Mouse (Mus musculus) heart, adult 2 months (tissue): ENCODE measurements around the gene Lgr5.

Experiments used
- CTCF ChIP-seq: fragments of 200-600 bp; IDR thresholded peaks from 2 replicates; pipeline ENCODE4 v1.8.1; 2022; ENCODE audit warnings: antibody characterized with exemption, mild to moderate bottlenecking, moderate library complexity
- EP300 ChIP-seq: fragments of 200-500 bp; IDR thresholded peaks from 2 replicates; pipeline ENCODE4 v1.6.1; 2011; ENCODE audit warnings: low read depth, low read length, control low read depth; ENCODE audit not compliant: insufficient read depth
- POLR2A ChIP-seq: fragments of 200-500 bp; IDR thresholded peaks from 2 replicates; pipeline ENCODE4 v1.6.1; 2011; ENCODE audit warnings: mild to moderate bottlenecking, low read depth, low read length, control low read depth; ENCODE audit not compliant: insufficient read depth

DNA sequence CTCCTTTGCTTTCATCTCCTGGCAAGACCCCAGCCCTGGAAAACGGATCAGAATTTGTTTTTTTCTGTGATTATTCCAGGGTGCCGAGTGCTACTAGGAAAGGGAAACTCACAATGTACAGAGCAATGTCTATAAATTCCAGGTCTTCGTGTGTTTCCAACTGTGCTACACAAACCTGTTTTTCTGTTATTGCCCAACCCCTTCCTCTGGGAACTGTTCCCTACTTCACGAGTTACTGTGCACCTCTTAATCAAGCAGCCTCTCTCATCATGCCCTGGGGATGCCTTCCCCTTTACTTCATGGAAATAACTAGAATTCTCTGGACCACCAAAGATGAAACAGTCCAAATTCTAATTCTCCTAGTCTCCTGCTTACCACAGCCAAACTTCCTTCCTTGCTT is 58.7 kb downstream of the Lgr5 start:
- TF ChIP-seq CTCF = no peak
- no peak for TF ChIP-seq EP300
- TF ChIP-seq POLR2A = no peak
